Mouse (Mus musculus): ENCODE measurements around the gene B3galt4.

- TF ChIP-seq CTCF (conservative IDR thresholded peaks at IDR 0.05; ENCODE audit: insufficient read depth, insufficient read length, low read depth, low read length) (no peak), POLR2A (IDR thresholded peaks at IDR 0.05; ENCODE audit: low read depth, low read length) (no peak)
These were observed 14.3 kb downstream of the B3galt4 start for GRCm38 (mm10) chr17:33936993-33937392.
